Mouse (Mus musculus): ENCODE data around the gene Sox30.
A peak's percentile ranks its signal among the peaks of the same experiment; 100 is the strongest.

Gene Sox30

DNA sequence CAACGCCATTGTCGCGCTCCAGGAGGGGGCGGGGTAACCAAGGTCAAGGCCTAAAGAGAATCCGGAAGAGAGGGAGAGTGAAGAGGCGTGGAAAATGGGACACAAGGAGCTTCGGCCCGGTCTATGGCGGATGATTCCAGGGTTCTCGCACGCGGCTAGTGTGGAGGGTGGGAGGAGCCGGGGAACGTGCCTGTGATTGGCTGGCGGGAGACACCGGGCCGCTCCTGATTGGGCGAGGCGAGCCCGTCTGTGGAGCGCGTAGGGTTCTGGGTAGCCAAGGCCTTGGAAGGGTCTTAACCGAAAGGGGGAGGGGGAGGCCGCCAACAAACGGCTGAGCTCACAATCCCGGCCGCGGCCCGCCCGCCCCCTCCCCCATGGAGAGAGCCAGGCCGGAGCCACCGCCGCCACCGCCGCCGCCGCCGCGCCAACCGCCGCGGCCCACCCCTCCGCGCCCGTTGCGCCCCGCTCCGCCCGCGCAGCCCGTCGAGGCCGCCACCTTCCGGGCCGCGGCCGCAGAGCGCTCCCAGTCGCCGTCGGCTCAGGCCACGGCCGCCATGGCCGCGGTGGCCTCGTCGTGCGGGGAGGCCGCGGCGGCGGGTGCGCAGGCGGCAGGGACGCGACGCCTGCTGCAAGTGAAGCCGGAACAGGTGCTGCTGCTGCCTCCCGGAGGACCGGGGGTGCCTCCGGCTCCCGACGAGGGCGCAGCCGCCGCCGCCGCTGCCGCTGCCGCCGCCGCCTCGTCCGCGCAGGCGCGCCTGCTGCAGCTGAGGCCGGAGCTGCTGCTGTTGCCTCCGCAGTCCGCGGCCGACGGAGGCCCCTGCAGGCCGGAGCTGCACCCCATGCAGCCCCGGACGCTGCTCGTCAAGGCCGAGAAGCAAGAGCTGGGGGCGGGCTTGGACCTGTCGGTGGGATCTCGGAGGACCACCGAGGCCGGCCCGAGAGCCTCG, at the start of gene Sox30:
Gene Sox30, plus strand, starts transcription at position 365 of the 947 bp plus-strand sequence.
- no peak for DNase-seq (ENCODE audit: low read depth)

DNA sequence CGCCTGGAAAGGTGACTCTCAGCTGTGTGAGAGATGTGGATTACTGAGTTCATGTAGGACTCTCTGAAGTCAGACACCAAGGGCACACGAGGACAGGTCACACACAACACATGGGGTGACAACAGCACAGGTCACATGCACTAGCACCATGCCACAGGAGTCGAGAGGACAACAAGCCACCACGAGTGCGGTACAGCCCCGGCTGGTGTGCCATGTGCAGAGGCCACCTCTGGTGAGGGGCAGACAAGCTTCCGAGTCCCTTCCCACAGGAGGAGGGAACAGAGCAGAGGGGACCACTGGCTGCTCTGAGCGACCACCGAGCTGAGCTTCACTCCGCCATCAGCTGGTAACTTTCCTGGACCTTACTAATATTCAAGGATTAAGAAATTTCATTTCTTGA, 47.3 kb upstream of the Sox30 start:
- DNase-seq (ENCODE audit: low read depth) = no peak

DNA sequence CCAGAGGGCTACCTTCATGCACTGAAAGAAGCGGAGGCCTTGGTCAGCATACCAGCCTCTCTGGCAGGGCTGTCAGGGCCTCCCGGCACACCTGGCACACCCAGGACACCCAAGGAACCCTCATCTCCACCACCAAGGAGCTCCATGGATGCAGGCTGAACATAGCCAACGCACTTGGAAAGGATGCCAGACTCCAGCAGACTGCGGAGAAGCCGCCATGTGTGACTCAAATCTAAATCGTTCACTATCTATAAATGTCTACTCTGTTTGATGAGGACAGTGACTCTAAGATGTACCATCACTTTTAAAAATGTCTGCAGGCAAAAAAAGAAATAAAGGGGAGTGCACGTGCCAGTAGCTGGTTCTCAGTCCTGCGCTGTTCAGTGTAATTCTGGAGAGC, 42.6 kb upstream of the Sox30 start:
- DNase-seq (ENCODE audit: low read depth) = no peak

DNA sequence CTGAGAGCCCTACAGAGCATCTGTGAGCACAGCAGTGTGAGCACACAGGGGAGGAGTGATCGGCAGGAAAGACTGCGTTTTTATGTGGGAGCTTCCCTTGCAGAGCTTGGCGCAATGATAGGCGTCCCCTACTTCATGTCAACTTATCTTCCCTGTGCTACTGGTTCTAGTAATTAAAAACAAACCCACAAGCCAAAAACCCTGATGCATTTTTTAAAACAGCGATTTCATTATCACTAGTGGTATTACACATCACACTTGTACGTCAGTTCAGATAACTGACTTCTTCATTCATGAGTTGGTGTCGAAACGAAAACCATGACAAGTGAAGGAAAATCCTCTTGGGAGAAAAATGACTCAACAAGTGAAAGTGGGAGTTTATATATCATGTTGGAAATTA, 41.2 kb upstream of the Sox30 start:
- DNase-seq (ENCODE audit: low read depth) = no peak

DNA sequence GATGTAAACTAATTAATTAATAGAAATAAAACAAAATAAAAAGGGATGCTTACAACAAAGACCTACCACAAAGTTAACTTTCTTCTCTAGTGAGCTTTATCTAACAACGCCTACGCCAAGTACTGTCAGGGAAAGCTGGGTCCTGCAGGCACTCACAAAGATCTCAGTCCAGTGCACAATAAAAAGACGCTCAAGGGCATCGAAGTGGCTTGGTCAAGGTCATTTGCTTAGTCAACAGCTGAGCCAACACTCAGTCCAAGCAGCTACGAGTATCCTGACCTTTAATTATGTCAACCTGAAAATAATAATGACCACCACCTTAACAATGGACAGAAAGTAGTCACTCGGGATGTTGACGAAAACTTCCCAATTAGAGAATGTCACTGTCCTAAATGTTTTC, 37.8 kb upstream of the Sox30 start:
- no peak for DNase-seq (ENCODE audit: low read depth)

DNA sequence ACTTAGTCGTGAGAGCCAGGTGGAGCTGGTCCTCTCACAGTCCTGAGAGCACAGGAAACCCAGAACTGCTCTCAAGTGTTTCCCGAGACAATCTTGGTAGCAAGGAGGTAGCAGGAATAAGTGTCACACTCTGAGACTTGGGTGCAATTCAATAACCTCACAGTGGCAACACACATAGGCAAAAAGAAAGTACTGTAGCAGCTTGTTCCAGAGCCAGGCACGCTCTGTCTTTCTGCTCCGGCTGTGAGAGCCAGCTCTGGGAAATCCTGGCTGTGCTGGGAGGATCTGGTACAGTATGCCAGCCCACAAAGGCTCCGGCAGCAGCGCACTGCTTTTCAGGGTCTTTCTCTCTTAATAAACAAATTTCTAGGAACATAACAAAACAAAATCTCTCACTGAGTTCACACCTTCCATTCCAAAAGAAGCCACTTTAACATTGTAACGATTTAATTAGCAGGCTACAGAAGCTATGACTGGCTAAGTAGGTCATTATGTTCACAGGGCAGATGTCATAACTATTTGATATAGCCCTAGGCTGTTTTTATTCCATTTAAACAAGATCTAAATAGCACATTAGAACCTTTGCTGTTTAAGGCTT, 36.9 kb upstream of the Sox30 start:
- peak; percentile 34 for DNase-seq (ENCODE audit: low read depth)

DNA sequence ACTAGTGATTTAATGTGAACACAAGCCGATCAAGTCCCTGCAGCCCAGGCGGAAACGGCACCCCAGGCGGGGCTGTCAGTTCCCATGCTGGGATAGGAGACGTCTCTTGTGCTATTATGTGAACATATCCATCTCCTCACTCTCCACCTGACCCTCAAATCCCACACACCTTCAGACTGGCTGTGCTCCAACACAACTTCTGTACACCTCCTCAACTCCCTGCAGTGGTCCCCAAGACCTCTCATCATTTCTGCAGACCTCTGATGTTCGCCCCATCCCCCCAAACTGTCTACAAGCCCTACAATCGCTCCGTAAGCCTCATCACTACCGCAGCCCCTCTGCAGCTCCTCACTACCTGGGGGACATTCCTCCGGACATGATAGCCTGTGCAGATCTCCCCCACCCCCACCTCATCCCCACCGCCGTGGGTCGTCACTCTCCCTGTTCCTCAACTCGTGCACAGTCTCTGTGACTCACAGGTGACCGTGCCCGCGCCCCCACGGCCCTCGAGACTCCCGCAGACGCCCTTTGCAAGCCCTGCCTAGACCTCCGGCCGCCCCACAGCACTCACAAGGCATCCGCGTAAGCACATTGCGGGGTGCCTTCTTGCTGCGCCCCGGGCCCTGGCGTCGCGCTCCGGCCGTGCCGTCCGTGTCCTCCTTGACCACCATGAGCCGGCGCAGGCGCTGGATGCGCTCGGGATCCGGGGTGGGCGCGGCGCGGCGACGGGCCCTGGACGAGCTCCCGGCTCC, 36.0 kb upstream of the Sox30 start:
- DNase-seq (ENCODE audit: low read depth) = no peak

DNA sequence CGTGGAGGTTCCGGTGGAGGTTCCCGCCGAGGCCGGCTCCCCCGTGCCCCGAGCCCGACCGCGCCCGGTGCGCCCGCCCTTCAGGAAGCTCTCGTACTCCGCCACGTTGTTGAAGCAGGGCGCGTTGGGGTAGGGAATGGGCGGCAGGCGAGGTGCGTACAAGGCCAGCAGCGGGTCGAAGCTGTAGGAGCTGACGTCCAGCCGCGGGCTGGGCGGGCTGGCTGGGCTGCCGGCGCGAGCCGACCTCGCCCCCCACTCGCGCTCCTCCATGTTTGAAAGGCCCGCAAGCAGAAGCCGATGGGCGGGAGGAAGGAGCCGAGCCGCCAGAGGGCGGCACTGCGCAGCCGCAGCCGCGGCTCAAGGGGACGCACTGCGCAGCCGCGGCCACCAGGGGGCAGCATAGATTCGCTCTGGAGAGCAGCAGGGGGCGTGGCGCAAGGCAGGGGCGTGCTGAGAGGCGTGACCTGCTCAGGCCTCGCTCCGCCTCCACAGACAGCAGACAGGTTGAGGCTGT, 35.4 kb upstream of the Sox30 start, which contains the start of gene Lsm11:
Gene Lsm11, minus strand, starts transcription at position 293 of the 514 bp plus-strand sequence.
- peak; percentile 79 for DNase-seq (ENCODE audit: low read depth)

DNA sequence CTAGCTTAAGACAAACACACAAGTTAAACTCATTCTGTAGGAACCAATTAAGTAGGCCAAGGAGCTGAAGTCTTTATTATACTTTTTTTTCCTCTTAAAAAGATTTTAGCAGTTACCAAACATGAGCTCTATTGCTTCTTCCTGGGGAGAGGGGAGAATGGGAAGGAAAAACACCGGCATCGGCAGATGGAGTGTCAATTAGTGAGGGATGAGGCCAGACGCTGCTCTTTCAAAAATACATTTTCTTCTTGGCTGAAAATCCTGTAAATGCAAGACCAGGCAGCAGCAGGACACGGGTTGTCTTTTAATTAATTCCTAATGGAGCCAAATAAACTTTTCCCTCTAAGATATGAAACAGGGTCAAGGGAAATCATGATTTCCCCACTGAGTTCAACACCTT, 33.3 kb upstream of the Sox30 start:
- DNase-seq (ENCODE audit: low read depth) = no peak

DNA sequence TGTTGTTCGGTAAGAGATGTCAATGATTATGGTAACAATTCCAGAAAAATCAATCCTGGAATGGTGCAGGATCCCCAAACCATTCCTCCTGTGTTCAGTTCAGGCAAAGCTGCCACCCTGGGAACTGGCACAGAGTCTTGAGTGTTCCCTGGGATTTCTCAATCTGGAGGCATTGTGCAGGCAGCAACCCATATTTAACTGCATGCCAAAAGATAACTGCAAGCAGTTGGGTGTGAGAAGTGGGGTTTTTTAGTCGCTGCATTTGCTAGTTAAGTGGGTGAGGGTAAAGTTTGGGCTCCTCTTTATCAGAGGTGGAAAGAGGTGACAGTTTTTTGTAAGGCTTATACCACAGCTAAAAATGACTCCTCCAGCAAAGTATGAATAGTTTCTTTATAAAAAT, 32.6 kb upstream of the Sox30 start:
- no peak for DNase-seq (ENCODE audit: low read depth)

DNA sequence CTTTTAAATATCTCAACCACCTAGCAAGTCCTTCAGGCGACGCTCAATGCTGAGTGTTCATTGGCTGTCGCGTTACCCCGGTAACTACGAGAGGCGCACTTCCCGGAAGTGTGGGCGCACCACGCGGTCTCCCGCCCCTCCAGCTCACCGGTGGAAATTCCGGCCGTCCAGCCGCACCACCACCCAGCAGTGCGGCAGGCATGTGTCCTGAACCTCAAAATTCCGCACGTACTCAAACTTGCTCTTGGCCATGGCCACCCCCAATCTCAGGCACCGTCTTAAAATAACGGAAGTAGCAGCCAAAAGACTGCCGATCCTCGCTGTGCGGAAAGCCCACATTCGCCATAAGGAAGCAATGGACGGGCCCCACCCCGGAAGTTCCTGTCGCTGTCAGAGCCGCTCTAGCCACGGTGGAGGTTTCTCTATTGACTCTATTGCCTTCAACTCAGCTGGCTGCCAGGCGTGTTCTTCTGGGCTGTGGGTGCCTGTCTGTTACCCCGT, 24.9 kb upstream of the Sox30 start, which contains the start of gene Thg1l:
Gene Thg1l, minus strand, starts transcription at position 368 of the 501 bp plus-strand sequence.
- peak; percentile 80 for DNase-seq (ENCODE audit: low read depth)

DNA sequence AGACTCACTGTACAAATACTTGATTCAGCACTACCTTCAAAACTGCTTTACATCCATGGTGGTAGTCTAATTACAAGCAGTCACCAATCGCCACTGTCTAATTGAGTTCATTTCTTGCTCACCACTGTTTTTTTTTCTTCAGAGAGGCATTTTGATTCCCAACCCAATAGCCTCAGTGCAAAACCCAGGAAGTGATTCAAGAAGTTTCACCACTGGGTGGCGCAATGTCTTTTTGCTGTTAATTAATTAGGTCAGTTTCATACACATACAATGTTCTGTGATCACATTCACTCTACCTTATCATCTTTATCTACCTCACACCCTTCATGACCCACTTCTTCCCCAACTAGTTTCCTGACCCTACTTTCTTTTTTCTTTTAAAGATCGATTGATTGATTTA, 20.5 kb upstream of the Sox30 start:
- DNase-seq (ENCODE audit: low read depth) = no peak

DNA sequence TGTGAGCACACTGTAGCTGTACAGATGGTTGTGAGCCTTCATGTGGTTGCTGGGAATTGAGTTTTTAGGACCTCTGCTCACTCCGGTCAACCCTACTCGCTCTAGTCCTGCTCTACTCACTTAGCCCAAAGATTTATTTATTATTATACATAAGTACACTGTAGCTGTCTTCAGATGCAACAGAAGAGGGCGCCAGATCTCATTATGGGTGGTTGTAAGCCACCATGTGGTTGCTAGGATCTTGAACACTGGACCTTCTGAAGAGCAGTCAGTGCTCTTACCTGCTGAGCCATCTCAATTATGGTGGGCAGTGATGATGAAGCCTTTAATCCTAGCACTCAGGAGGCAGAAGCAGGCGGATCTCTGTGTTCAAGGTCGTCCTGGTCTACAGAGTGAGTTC, 20.1 kb upstream of the Sox30 start:
- no peak for DNase-seq (ENCODE audit: low read depth)

DNA sequence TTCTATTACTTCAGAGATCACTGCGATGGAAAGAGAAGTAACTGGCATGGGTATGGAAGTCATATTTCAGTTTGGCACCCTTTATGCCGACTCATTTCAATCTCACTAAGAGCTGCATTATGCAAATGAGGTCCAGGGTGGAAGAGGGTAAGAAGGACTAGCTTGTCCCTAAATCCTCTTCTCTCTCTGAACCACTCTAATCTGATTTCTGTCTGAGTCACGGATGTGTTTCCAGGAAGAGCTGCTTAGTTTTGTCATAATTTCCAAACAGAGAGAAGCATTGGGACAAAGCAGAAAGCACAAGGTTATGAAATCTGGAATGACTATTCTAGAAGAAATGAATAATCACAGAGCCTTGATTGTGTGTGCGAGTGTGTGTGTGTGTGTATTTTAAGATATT, 13.2 kb upstream of the Sox30 start:
- DNase-seq (ENCODE audit: low read depth) = no peak

DNA sequence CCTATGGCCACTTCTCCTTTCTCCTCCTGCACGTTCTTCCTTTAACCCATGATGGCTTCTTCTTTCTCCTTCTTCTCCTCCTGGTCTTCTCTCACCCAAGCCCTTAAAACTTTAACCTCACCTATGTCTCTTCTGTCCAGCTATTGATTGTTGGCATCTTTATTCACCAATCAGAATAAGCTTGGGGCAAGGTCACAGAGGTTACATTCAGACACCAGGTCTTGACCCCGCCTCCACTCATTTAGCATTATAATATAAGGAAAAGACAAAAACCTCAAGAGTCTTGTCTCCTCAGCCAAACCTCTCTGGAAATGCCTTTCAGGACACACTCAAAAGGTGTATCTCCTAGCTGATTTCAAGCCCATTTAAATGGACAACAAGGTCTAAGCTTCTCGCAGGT, 11.6 kb upstream of the Sox30 start:
- no peak for DNase-seq (ENCODE audit: low read depth)

DNA sequence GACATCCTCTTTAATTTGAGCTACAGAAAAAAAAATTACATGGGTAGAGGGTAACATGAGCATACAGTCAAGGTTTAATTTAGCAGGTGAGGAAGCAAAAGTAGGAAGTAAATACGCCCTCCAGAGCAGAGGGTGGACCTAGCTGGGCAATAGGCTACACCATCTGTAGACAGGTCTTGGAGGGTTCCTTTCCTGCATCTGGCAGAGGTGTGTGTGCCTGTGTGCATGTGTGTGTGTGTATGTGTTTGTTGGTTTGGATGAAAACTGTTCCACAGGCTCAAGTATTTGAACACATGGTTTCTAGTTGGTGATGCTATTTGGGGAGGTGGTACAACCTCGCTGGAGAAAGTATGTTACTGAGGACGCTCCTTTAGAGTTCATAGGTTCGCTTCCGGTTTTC, 6.5 kb upstream of the Sox30 start:
- no peak for DNase-seq (ENCODE audit: low read depth)

DNA sequence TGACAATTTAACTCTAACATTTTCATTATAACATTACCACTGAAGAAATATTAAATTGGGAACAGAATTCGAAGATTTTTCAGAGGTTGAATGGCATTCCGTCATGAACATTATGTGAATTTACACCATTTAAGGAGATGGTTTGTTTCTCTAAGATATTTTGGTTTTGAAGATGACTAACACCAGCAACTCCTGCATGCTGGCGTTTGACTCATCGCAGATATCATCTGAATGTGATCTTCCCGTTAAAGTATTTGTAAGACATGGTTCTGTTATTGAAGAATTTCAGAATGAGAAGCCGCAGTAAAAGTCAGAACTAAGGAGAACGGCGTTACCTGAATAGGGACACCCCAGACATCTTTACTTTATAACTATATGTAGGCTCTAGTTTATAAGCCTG, 5.6 kb upstream of the Sox30 start:
- no peak for DNase-seq (ENCODE audit: low read depth)

DNA sequence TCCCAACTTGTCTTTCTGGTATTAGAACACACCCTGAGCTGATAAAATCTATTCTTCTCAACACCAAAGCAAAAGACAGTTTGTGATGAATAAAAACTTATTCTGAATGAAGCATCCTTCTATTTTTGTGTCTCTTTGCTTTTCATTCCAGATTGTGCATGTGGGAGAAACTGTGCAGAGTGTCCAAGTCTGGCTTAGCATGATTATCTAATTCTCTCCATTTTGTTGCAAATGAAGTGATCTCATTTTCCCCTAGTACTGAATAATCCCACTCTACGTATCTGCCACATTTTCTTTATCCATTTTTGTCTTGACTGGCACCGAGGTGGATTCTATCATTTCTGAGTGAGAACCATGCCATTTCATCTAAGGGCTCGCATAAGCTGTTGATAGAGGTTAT, 4.0 kb upstream of the Sox30 start:
- DNase-seq (ENCODE audit: low read depth) = no peak

DNA sequence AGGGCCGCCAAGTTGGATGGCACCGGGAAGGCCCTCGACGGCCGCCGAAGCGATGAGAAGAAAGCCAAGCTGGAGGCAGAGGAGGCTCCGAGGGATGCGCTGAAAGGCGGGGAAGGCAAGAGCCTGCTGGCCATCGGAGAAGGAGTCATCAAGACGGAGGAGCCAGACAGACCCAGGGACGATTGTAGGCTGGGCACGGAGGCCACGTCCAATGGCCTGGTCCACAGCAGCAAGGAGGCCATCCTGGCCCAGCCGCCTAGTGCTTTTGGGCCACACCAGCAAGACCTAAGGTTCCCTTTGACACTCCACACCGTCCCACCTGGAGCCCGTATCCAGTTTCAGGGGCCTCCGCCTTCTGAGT, 763 bp downstream of the Sox30 start:
- no peak for DNase-seq (ENCODE audit: low read depth)

DNA sequence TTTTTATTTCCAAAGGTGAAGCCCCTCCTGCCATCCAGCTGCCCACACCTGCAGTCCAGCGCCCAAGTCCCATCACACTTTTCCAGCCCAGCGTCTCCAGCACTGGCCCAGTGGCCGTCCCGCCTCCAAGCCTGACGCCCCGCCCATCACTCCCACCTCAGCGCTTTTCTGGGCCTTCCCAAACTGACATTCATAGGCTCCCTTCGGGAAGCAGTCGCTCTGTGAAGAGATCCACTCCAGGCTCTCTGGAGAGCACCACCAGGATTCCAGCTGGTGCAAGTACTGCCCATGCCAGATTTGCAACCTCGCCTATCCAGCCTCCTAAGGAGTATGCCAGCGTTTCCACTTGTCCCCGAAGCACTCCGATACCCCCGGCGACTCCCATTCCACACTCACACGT, 11.5 kb downstream of the Sox30 start:
- no peak for DNase-seq (ENCODE audit: low read depth)

DNA sequence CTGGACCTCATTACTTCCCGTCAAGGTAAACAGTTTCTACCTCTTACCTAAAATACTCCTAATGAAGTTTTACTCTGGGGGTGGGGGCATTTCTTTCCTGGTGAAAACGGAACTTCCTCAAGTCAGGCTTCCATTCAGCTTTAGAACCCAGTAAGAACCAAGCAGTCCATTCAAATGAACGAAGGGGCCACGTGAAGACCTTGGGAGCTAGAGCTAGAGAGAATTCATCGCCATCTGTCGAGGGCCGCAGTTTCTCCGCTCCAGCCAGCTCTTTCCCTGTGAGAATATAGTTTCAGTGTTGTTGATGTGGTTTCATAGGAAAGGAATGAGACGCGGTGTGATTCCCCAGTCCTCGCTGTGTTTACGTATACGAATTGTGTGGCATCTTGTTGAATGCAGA, 12.0 kb downstream of the Sox30 start:
- DNase-seq (ENCODE audit: low read depth) = no peak

DNA sequence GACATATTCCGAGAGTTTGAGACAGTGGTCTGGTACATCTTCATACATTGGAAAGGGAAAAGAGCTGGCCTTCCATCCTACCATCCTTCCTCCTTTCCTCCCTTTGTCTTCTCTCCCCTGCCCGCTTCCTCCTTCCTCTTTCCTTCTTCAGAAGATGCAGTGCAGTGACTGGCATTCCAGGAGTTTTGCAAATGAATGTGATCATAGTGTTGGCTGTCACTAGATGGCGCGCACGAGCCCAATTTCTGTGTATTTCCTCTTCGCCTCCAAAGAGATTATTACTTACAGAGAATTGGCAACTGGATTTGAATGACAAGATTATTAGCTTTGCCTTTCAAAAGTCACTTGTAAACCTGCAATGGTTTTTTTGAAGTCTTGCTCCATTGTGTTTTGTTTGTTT, 36.0 kb downstream of the Sox30 start:
- DNase-seq (ENCODE audit: low read depth) = peak; percentile 44
